ENCODE assay signal across 10 mouse cellular contexts in the genomic region with DNA sequence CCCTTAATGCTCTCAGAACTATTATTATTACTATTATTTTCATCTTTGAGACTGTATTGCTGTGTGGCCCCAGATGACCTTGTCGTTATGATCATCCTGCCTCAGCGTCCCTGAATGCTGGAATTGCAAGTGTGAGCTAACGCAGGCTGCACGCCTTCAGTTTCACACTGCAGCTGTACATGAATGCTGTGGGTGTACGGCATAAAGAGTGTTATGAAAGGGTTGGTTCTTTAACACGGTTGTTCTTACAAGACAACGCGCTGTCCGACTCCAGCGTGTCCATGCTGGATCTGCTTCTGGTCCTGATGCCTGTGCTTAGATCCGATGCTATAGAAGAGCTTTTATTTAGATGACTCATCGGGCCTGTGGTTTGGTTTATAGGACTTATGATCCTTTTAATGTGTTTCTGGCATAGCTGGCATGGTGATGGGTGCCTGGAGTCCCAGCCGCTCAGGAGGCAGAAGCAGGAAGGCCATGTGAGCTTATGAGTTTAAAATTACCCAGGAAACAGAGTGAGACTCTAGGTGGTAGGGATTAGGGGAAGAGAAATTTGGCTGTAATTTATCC. TPM values are rescaled to one million over a fixed set of nuclear protein-coding genes. Genes with fewer than 3 reads are reported as not detected.
"Had no signal": no experiment of that assay in that cellular context is flagged by ENCODE, and none has a peak within 500 bp of the region (broad histone marks: within the 10 kb centered on the region; RNA-seq: fewer than 3 reads in every experiment).

No protein-coding gene starts in this region.

- ATAC-seq: midbrain, embryonic 13.5 days had no signal

- H3K4me3 ChIP-seq: kidney, embryonic 15.5 days; limb, embryonic 13.5 days; liver, embryonic 13.5 days; midbrain, embryonic 13.5 days had no signal

- H3K4me2 ChIP-seq: kidney, embryonic 15.5 days; limb, embryonic 13.5 days; liver, embryonic 13.5 days; midbrain, embryonic 13.5 days had no signal

- H3K9ac ChIP-seq: kidney, embryonic 15.5 days; limb, embryonic 13.5 days; liver, embryonic 13.5 days; midbrain, embryonic 13.5 days had no signal

- H3K4me1 ChIP-seq: kidney, embryonic 15.5 days had no signal

- H3K27me3 ChIP-seq: kidney, embryonic 15.5 days; limb, embryonic 13.5 days; liver, embryonic 13.5 days; midbrain, embryonic 13.5 days had no signal

- H3K9me3 ChIP-seq: kidney, embryonic 15.5 days; limb, embryonic 13.5 days; liver, embryonic 13.5 days; midbrain, embryonic 13.5 days had no signal

- DNase-seq: kidney, adult 2 months; kidney, postnatal 14 days; liver, embryonic 13.5 days; lung, adult 18-20 months; right cerebral cortex, postnatal 4 days; spleen, adult 18-20 months; thymus, postnatal 4 days had no signal

- H3K27ac ChIP-seq: kidney, embryonic 15.5 days; limb, embryonic 13.5 days; liver, embryonic 13.5 days; midbrain, embryonic 13.5 days had no signal

RNA-seq across cellular contexts. Expression of gene Mansc4, which starts 37.5 kb away (rescaled TPM):
- polyA plus RNA-seq: liver, embryonic 13.5 days had no signal
